Mouse (Mus musculus) cortical plate, adult 2 months (tissue): ENCODE results near the gene Mfsd14a. TPM values are rescaled to one million over a fixed set of nuclear protein-coding genes. Genes with fewer than 3 reads are reported as not detected.

Source experiments
- H3K27ac ChIP-seq: fragments of 200-500 bp; 2 replicates; pipeline ENCODE4 v1.5.1; 2012; ENCODE audit warnings: low read length, control low read depth, inconsistent platforms; ENCODE audit not compliant: insufficient read depth
- H3K4me1 ChIP-seq: fragments of 200-500 bp; 2 replicates; pipeline ENCODE4 v1.6.1; 2011; ENCODE audit warnings: low read length; ENCODE audit not compliant: control insufficient read depth, insufficient read depth
- H3K4me3 ChIP-seq: fragments of 200-500 bp; 2 replicates; pipeline ENCODE4 v1.5.1; 2011; ENCODE audit warnings: mild to moderate bottlenecking, low read length, control low read depth; ENCODE audit not compliant: insufficient read depth
- CTCF ChIP-seq: fragments of 200-500 bp; IDR thresholded peaks from 2 replicates; pipeline ENCODE4 v1.5.1; 2011; ENCODE audit warnings: mild to moderate bottlenecking, control low read depth, low read length; ENCODE audit not compliant: insufficient read depth; ENCODE audit errors: extremely low read depth
- POLR2A ChIP-seq: fragments of 200-500 bp; IDR thresholded peaks from 2 replicates; pipeline ENCODE4 v1.6.1; 2011; ENCODE audit warnings: mild to moderate bottlenecking, low read length, control low read depth; ENCODE audit not compliant: insufficient read depth; ENCODE audit errors: extremely low read depth
- polyA plus RNA-seq: library from polyadenylated mRNA; depleted of rRNA; stranded (reverse); fragments of >200 nt; gene quantifications from 2 replicates; pipeline ENCODE4 v1.2.3, GENCODE M21; 2012; rRNA removed

The Mfsd14a gene
- polyA plus RNA-seq, 1 experiment, result 48.1 TPM

- TF ChIP-seq POLR2A (no peak), CTCF (no peak)
- H3K27ac ChIP-seq, result peak within 1 kb of the TSS; percentile 86
- H3K4me3 ChIP-seq, result peak within 1 kb of the TSS; percentile 16; the same call in 1 of the 2 replicates
- H3K4me1 ChIP-seq, result no peaks in the 10 kb centered on the region
Measured at GRCm38 (mm10) chr3:116614295-116614892, 48.1 kb downstream of the Mfsd14a start, which contains the start of gene Trmt13. TSS of gene Trmt13 (minus strand) at chr3:116614587.

GRCm38 (mm10) chr3:116604570-116604969, 57.9 kb downstream of the Mfsd14a start:
- Histone ChIP-seq H3K4me3 (no peak overlapping the region), H3K27ac (no peak overlapping the region), H3K4me1 (no peaks in the 10 kb centered on the region; the same call in 1 of the 2 replicates)
- TF ChIP-seq POLR2A (no peak), CTCF (no peak)

GRCm38 (mm10) chr3:116601781-116602180, 60.7 kb downstream of the Mfsd14a start:
- no peaks in the 10 kb centered on the region; the same call in 1 of the 2 replicates for H3K4me1 ChIP-seq
- no peak overlapping the region for H3K4me3 ChIP-seq
- H3K27ac ChIP-seq, result no peak overlapping the region
- TF ChIP-seq CTCF (no peak), POLR2A (no peak)

- Histone ChIP-seq H3K4me1 (no peaks in the 10 kb centered on the region; the same call in 1 of the 2 replicates), H3K27ac (no peak overlapping the region), H3K4me3 (no peak overlapping the region)
- no peak for TF ChIP-seq CTCF
- no peak for TF ChIP-seq POLR2A
Measured at GRCm38 (mm10) chr3:116601005-116601404, 61.5 kb downstream of the Mfsd14a start.

GRCm38 (mm10) chr3:116599705-116600104, 62.8 kb downstream of the Mfsd14a start:
- no peaks in the 10 kb centered on the region; the same call in 1 of the 2 replicates for H3K4me1 ChIP-seq
- no peak overlapping the region for H3K4me3 ChIP-seq
- no peak for TF ChIP-seq CTCF
- TF ChIP-seq POLR2A, result no peak
- H3K27ac ChIP-seq, result no peak overlapping the region

- TF ChIP-seq POLR2A, result no peak
- no peak for TF ChIP-seq CTCF
- no peak overlapping the region for H3K27ac ChIP-seq
Measured at GRCm38 (mm10) chr3:116595603-116595991, 66.9 kb downstream of the Mfsd14a start.

GRCm38 (mm10) chr3:116594728-116595602, 67.5 kb downstream of the Mfsd14a start, which contains the start of gene Sass6:
TSS of gene Sass6 (plus strand) at chr3:116594982.
- Histone ChIP-seq H3K27ac (no peak within 1 kb of the TSS), H3K4me3 (peak within 1 kb of the TSS; percentile 68), H3K4me1 (no peaks in the 10 kb centered on the region; the same call in 1 of the 2 replicates)
- TF ChIP-seq POLR2A (peak; percentile 76; the same call in 1 of the 2 replicates), CTCF (no peak)

More at GRCm38 (mm10) chr3:116595603-116595991, 66.9 kb downstream of the Mfsd14a start:
- Histone ChIP-seq H3K4me3 (peak overlapping the region; percentile 68), H3K4me1 (no peaks in the 10 kb centered on the region; the same call in 1 of the 2 replicates)

- 0 out of 2 replicates have a peak, but pooled peaks have one; percentile 10 for TF ChIP-seq CTCF
- TF ChIP-seq POLR2A, result no peak
- Histone ChIP-seq H3K4me1 (no peaks in the 10 kb centered on the region; the same call in 1 of the 2 replicates), H3K27ac (no peak overlapping the region), H3K4me3 (peak overlapping the region; percentile 68)
Measured at GRCm38 (mm10) chr3:116594076-116594727, 68.3 kb downstream of the Mfsd14a start.

- no peaks in the 10 kb centered on the region for H3K4me1 ChIP-seq
- H3K4me3 ChIP-seq, result no peak overlapping the region
- no peak overlapping the region for H3K27ac ChIP-seq
- TF ChIP-seq CTCF (no peak), POLR2A (no peak)
Measured at GRCm38 (mm10) chr3:116582201-116582600, 80.3 kb downstream of the Mfsd14a start.

Other genes with a start within 250 kb of the Mfsd14a start
- gene Cdc14a, start 238.6 kb downstream of the Mfsd14a start, polyA plus RNA-seq, result 2.6 and 2.9 TPM in 2 replicates
- gene Rtca, start 154.5 kb downstream of the Mfsd14a start, polyA plus RNA-seq, result 89.2 and 91.6 TPM in 2 replicates
- 19.2 and 19.3 TPM in 2 replicates for gene Dbt, start 149.6 kb downstream of the Mfsd14a start, polyA plus RNA-seq
- 0.19 and 0.32 TPM in 2 replicates for gene Lrrc39, start 99.7 kb downstream of the Mfsd14a start, polyA plus RNA-seq
- gene Sass6, start 67.7 kb downstream of the Mfsd14a start, polyA plus RNA-seq, result 4.7 and 5.3 TPM in 2 replicates
- 19.5 and 22.9 TPM in 2 replicates for gene Trmt13, start 48.1 kb downstream of the Mfsd14a start, polyA plus RNA-seq
- gene Gm43191, start 18.6 kb upstream of the Mfsd14a start, polyA plus RNA-seq, result not detected in 2 replicates
- 11.9 and 12.2 TPM in 2 replicates for gene Slc35a3, start 50.2 kb upstream of the Mfsd14a start, polyA plus RNA-seq
- gene Agl, start 145.5 kb upstream of the Mfsd14a start, polyA plus RNA-seq, result 16.3 and 16.7 TPM in 2 replicates
- 1.1 and 1.7 TPM in 2 replicates for gene Frrs1, start 196.8 kb upstream of the Mfsd14a start, polyA plus RNA-seq